Mouse (Mus musculus) liver, embryonic 14.5 days (tissue): Measurements from ENCODE around the gene Acot5. TPM values are rescaled to one million over a fixed set of nuclear protein-coding genes. Genes with fewer than 3 reads are reported as not detected.
A peak's percentile ranks its signal among the peaks of the same experiment; 100 is the strongest.

Source experiments
- ATAC-seq: fragments of 200-750 bp; cut with Nextera tagmentation; 2 replicates; pipeline ENCODE4 v1.8.0; 2017; ENCODE audit warnings: moderate number of reproducible peaks, mild to moderate bottlenecking, moderate library complexity; ENCODE audit not compliant: insufficient read depth
- DNase-seq, 3 experiments: peaks; one replicate each; pipeline ENCODE4 v3.0.0-alpha.2; 2012 to 2013; ENCODE audit warnings: low read depth in 3 of 3, low spot score in 3 of 3
- H3K27ac ChIP-seq: fragments of 300-500 bp; sonication (generic); 2 replicates; pipeline ENCODE4 v1.5.1; 2014; ENCODE audit warnings: moderate library complexity, mild to moderate bottlenecking, control low read depth, inconsistent platforms
- H3K27me3 ChIP-seq: fragments of 300-500 bp; sonication (generic); 2 replicates; pipeline ENCODE4 v1.6.1; 2014; ENCODE audit warnings: mild to moderate bottlenecking, low read length, moderate library complexity; ENCODE audit not compliant: control insufficient read depth, insufficient read depth
- H3K36me3 ChIP-seq: fragments of 300-500 bp; sonication (generic); replicated peaks from 2 replicates; pipeline ENCODE4 v1.6.1; 2014; ENCODE audit warnings: low read depth; ENCODE audit not compliant: control insufficient read depth, insufficient read depth
- H3K4me1 ChIP-seq, 2 experiments: fragments of 200-500 bp in 1 of 2; fragments of 300-500 bp in 1 of 2; sonication (generic) in 1 of 2; replicated peaks; 2 replicates each; pipeline ENCODE4 v1.6.1; 2012 to 2014; ENCODE audit warnings: antibody characterized with exemption in 1 of 2, inconsistent platforms in 1 of 2, low read length in 1 of 2; ENCODE audit not compliant: control insufficient read depth in 2 of 2, insufficient read depth in 2 of 2
- H3K4me2 ChIP-seq: fragments of 300-500 bp; sonication (generic); 2 replicates; pipeline ENCODE4 v1.6.1; 2014; ENCODE audit warnings: low read depth, mild to moderate bottlenecking, control low read depth, moderate library complexity
- H3K4me3 ChIP-seq, 2 experiments: fragments of 200-500 bp in 1 of 2; fragments of 300-500 bp in 1 of 2; sonication (generic) in 1 of 2; 2 replicates each; pipeline ENCODE4 v1.5.1; 2012 to 2014; ENCODE audit warnings: low read depth in 2 of 2, low read length in 2 of 2, mild to moderate bottlenecking in 2 of 2, control low read depth in 1 of 2, inconsistent platforms in 1 of 2, moderate library complexity in 1 of 2; ENCODE audit not compliant: insufficient read depth in 1 of 2
- H3K9ac ChIP-seq: fragments of 300-500 bp; sonication (generic); replicated peaks from 2 replicates; pipeline ENCODE4 v1.6.1; 2014; ENCODE audit warnings: mild to moderate bottlenecking, control low read depth, moderate library complexity
- H3K9me3 ChIP-seq: fragments of 300-500 bp; sonication (generic); 2 replicates; pipeline ENCODE4 v1.6.1; 2016; ENCODE audit warnings: low read length, mixed read lengths; ENCODE audit not compliant: control insufficient read depth
- CTCF ChIP-seq: IDR thresholded peaks from 2 replicates; pipeline ENCODE4 v1.5.1; 2016; ENCODE audit warnings: antibody characterized with exemption, low read depth, control low read depth
- EP300 ChIP-seq: IDR thresholded peaks from 2 replicates; pipeline ENCODE4 v1.6.1; 2016; ENCODE audit warnings: antibody characterized with exemption, low read depth
- WGBS: fragments of 180-500 bp; shearing (Covaris S2); extraction: QIAGEN DNeasy Blood & Tissue Kit; methylation state at CpG from one replicate; pipeline ENCODE4 v1.1.7; 2014; ENCODE audit not compliant: insufficient replicate concordance; 5-methylcytosine and 5-hydroxymethylcytosine counted together
- polyA plus RNA-seq, 2 experiments: library from polyadenylated mRNA; depleted of rRNA in 1 of 2; stranded (reverse) in 1 of 2; unstranded in 1 of 2; fragments of >200 nt; fragmentation: Nextera tagmentation in 1 of 2; extraction: Ambion mirVana in 1 of 2; gene quantifications; 2 replicates each; pipeline versions ENCODE4 v1.2.1 to v1.2.3; 2012 to 2014

The Acot5 gene
- polyA plus RNA-seq, 2 experiments = not detected

GRCm38 (mm10) chr12:84107692-84108091 lies 38.6 kb downstream of the Acot5 start:
- no peak overlapping the region for H3K4me3 ChIP-seq
- no peak overlapping the region for H3K4me2 ChIP-seq
- no peak overlapping the region for H3K9ac ChIP-seq
- no peaks in the 10 kb centered on the region for H3K36me3 ChIP-seq
- no peaks in the 10 kb centered on the region for H3K4me1 ChIP-seq
- TF ChIP-seq CTCF (no peak), EP300 (no peak)
- H3K27ac ChIP-seq = no peak overlapping the region
- no peaks in the 10 kb centered on the region for H3K27me3 ChIP-seq
- ATAC-seq (no peak), DNase-seq (no peak)
- WGBS = 18% methylated on average over 1 of the region's 1 CpGs
- no peaks in the 10 kb centered on the region for H3K9me3 ChIP-seq

GRCm38 (mm10) chr12:84109924-84110323 lies 40.8 kb downstream of the Acot5 start:
- no peaks in the 10 kb centered on the region; a peak in 1 of 4 replicates for H3K4me1 ChIP-seq
- no peak overlapping the region for H3K27ac ChIP-seq
- no peak overlapping the region for H3K9ac ChIP-seq
- no peak overlapping the region for H3K4me2 ChIP-seq
- no peaks in the 10 kb centered on the region for H3K9me3 ChIP-seq
- 63% methylated on average over 1 of the region's 1 CpGs for WGBS
- H3K4me3 ChIP-seq = no peak overlapping the region
- no peaks in the 10 kb centered on the region for H3K27me3 ChIP-seq
- no peak for TF ChIP-seq CTCF
- TF ChIP-seq EP300 = no peak
- DNase-seq = no peak
- no peaks in the 10 kb centered on the region for H3K36me3 ChIP-seq
- no peak for ATAC-seq

- no peaks in the 10 kb centered on the region; a peak in 1 of 4 replicates for H3K4me1 ChIP-seq
- no peak for ATAC-seq
- H3K27ac ChIP-seq = no peak overlapping the region
- no peak overlapping the region for H3K4me3 ChIP-seq
- DNase-seq = no peak
- TF ChIP-seq CTCF = no peak
- no peak for TF ChIP-seq EP300
- no peak overlapping the region for H3K9ac ChIP-seq
- no peaks in the 10 kb centered on the region for H3K36me3 ChIP-seq
- no peak overlapping the region for H3K4me2 ChIP-seq
- H3K9me3 ChIP-seq = no peaks in the 10 kb centered on the region
- 69% methylated on average over 4 of the region's 4 CpGs for WGBS
- no peaks in the 10 kb centered on the region for H3K27me3 ChIP-seq
Measured at GRCm38 (mm10) chr12:84110814-84111213, 41.7 kb downstream of the Acot5 start.

GRCm38 (mm10) chr12:84113676-84114075 lies 44.6 kb downstream of the Acot5 start:
- DNase-seq (no peak), ATAC-seq (no peak)
- WGBS = 41% methylated on average over 6 of the region's 6 CpGs
- H3K27ac ChIP-seq = no peak overlapping the region
- H3K4me3 ChIP-seq = peak overlapping the region; percentile 30 to 50; a peak in 3 of 4 replicates
- no peaks in the 10 kb centered on the region for H3K36me3 ChIP-seq
- no peaks in the 10 kb centered on the region; a peak in 1 of 4 replicates for H3K4me1 ChIP-seq
- H3K4me2 ChIP-seq = peak overlapping the region; percentile 57
- no peaks in the 10 kb centered on the region for H3K27me3 ChIP-seq
- TF ChIP-seq EP300 (no peak), CTCF (no peak)
- H3K9me3 ChIP-seq = no peaks in the 10 kb centered on the region
- H3K9ac ChIP-seq = no peak overlapping the region

GRCm38 (mm10) chr12:84114153-84114994 lies 45.2 kb downstream of the Acot5 start, which contains the start of gene Dnal1:
TSS of gene Dnal1 (plus strand) at chr12:84114366.
- Histone ChIP-seq H3K36me3 (no peaks in the 10 kb centered on the region), H3K4me1 (no peaks in the 10 kb centered on the region; a peak in 1 of 4 replicates), H3K4me3 (peak within 1 kb of the TSS; percentile 50 to 78), H3K27me3 (no peaks in the 10 kb centered on the region), H3K9me3 (no peaks in the 10 kb centered on the region), H3K4me2 (peak within 1 kb of the TSS; percentile 57), H3K27ac (no peak within 1 kb of the TSS), H3K9ac (no peak within 1 kb of the TSS)
- ATAC-seq = peak; percentile 69
- DNase-seq = peak; percentile 59 to 67 (median 60)
- no peak for TF ChIP-seq CTCF
- TF ChIP-seq EP300 = no peak
- WGBS = 2% methylated on average over 31 of the region's 35 CpGs
